Mouse (Mus musculus): ENCODE data around the gene Rnf44. TPM values are rescaled to one million over a fixed set of nuclear protein-coding genes. Genes with fewer than 3 reads are reported as not detected.
A peak's percentile ranks its signal among the peaks of the same experiment; 100 is the strongest.

The Rnf44 gene
- 71.5 and 82.3 TPM in 2 replicates for polyA plus RNA-seq (2014; fragmentation: Nextera tagmentation; extraction: Ambion mirVana)

DNA sequence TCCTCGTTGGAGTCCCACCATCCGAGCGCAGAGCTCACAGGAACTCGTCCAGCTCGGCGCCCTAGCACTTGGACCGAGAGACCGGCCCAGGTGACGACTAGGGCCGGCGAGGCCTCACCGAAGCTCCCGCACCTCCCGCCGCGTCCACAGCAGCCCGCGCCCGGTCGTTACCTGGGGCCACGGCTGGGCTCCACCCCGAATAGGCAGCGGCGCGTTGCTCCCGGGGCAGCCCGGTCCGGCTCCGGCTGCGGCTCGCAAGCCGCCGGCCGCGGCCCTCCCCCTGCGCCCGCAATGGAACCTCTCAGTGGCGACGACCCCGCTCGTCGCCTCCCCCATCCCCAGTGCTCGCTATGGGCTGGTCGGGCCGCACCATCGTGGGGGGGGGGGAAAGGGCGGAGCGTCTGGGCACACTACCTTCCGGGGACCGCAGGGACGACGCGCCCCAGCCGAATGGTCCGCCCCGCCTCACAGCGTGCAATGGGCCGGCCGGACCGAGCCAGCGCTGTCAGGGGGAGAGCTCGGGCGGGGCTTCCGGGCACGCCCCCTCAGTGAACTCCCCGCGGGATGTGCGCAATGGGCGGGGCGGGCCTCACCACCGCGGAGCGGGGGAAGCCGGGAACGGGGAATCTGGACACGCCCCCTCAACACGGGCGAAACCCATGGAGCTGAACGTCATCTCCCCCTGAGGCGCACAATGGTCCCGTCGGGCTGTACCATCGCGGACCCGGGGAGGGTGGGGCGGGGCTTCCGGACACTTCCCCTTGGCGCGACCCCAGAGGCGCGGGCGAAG, at the start of gene Rnf44:
Gene Rnf44 (minus strand): TSS at position 350 of the 790 bp plus-strand sequence.
- H3K4me3 ChIP-seq (ENCODE audit: low read depth, low read length): peak within 1 kb of the TSS; percentile 79
- H3K9ac ChIP-seq (ENCODE audit: low read depth, low read length): peak within 1 kb of the TSS; percentile 88
- H3K4me1 ChIP-seq (replicated peaks; ENCODE audit: control insufficient read depth, insufficient read depth, low read length): peaks cover 21% of the 10 kb centered on the region
- H3K27me3 ChIP-seq (replicated peaks; ENCODE audit: control insufficient read depth, insufficient read depth, low read length): no peaks in the 10 kb centered on the region
- H3K4me2 ChIP-seq: peak within 1 kb of the TSS; percentile 97
- WGBS: under 1% methylated on average over 88 of the region's 92 CpGs
- ATAC-seq (replicated peaks; ENCODE audit: low FRiP score): peak; percentile 97
- H3K27ac ChIP-seq (ENCODE audit: low read depth, low read length): peak within 1 kb of the TSS; percentile 93
- no peaks in the 10 kb centered on the region for H3K36me3 ChIP-seq (ENCODE audit: control insufficient read depth, insufficient read depth, low read length)
- DNase-seq (ENCODE audit: low spot score): peak; percentile 99
- no peaks in the 10 kb centered on the region for H3K9me3 ChIP-seq (ENCODE audit: control insufficient read depth, low read length)

DNA sequence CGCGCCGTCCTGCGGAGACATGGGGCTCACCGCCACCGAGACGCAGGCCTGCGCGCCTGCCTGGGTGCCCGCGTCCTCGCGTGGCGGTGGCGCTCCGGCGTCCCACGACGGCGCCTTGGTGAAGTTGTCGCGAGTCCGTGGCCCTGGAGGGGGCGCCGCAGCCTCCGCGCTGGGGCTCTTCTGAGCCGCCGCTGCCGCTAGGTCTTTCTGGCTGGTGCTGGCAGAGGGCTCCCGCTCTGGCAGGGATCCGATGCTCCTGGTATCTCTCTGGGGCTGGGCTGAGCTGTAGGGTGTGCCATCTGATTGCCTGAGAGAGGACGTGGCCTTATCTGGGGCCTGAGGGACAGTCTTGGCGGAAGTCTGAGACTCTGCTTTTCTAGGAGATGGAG, 44.5 kb upstream of the Rnf44 start:
- DNase-seq (ENCODE audit: low spot score): no peak
- Histone ChIP-seq H3K4me1 (replicated peaks; ENCODE audit: control insufficient read depth, insufficient read depth, low read length) (no peaks in the 10 kb centered on the region), H3K4me2 (peak overlapping the region; percentile 61), H3K4me3 (ENCODE audit: low read depth, low read length) (peak overlapping the region; percentile 38), H3K27me3 (replicated peaks; ENCODE audit: control insufficient read depth, insufficient read depth, low read length) (peaks cover 55% of the 10 kb centered on the region), H3K36me3 (ENCODE audit: control insufficient read depth, insufficient read depth, low read length) (no peaks in the 10 kb centered on the region), H3K27ac (ENCODE audit: low read depth, low read length) (no peak overlapping the region), H3K9ac (ENCODE audit: low read depth, low read length) (no peak overlapping the region), H3K9me3 (ENCODE audit: control insufficient read depth, low read length) (no peaks in the 10 kb centered on the region)
- WGBS: 4% methylated on average over 34 of the region's 34 CpGs
- no peak for ATAC-seq (replicated peaks; ENCODE audit: low FRiP score)

DNA sequence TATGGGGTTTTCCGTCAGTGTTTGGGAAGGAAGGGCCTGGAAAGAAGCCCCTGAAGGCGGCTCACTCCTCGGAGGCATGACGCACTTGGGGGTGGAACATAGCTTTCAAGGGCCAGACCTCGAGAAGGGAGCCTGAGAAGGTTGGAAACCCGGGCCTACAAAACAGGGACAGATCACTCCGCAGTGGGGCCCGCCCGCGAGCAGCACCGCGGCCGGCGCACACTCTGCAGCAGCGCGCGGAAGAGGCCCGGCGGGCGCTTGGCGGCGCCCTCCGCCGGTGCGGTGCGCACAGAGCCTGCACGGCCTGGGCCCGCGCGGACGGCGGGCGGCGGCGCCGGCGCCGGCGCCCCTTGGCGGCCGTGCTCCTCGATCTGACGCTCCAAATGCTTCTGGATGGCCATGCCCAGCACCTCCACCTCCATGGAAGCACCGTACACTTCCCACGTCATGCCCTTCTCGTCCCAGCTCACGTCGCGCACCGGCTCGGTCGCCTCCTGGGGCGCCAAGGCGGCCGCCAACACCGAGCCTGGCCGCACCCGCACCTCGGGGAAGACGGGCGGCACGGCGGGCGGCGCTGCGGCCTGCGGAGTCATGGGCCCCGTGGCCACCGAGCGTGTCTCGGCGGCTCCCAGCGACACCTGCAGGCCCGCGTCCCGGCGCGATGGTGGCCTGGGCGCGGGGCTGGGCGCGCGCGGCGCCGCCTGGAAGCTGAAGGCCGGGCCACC, 43.9 kb upstream of the Rnf44 start:
- Histone ChIP-seq H3K4me3 (ENCODE audit: low read depth, low read length) (peak overlapping the region; percentile 38), H3K9me3 (ENCODE audit: control insufficient read depth, low read length) (no peaks in the 10 kb centered on the region), H3K4me2 (peak overlapping the region; percentile 61), H3K27me3 (replicated peaks; ENCODE audit: control insufficient read depth, insufficient read depth, low read length) (peaks cover 55% of the 10 kb centered on the region), H3K27ac (ENCODE audit: low read depth, low read length) (no peak overlapping the region), H3K4me1 (replicated peaks; ENCODE audit: control insufficient read depth, insufficient read depth, low read length) (no peaks in the 10 kb centered on the region), H3K36me3 (ENCODE audit: control insufficient read depth, insufficient read depth, low read length) (no peaks in the 10 kb centered on the region), H3K9ac (ENCODE audit: low read depth, low read length) (no peak overlapping the region)
- DNase-seq (ENCODE audit: low spot score) (peak; percentile 39), ATAC-seq (replicated peaks; ENCODE audit: low FRiP score) (no peak)
- 3% methylated on average over 66 of the region's 87 CpGs for WGBS

DNA sequence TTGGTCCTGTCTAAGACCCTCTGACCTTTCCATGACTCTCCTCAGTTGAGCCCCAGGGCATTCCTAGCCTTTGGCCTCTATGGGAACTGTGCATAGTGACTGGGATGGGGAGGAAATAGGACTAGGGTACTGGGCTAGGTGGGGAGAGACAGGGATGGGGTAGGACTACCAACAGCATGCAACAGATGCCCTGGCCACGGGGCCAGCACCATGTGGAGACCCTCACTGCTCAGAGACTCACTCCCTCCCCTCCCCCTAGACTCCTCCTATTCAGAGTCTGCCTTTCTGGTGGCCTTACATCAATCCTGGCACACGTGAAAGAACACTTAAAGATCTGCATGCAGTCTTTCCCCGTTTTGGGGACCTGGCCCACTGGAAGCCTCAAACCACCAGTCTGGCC, 43.2 kb upstream of the Rnf44 start:
- Histone ChIP-seq H3K4me1 (replicated peaks; ENCODE audit: control insufficient read depth, insufficient read depth, low read length) (no peaks in the 10 kb centered on the region), H3K4me2 (peak overlapping the region; percentile 61), H3K27ac (ENCODE audit: low read depth, low read length) (no peak overlapping the region), H3K9ac (ENCODE audit: low read depth, low read length) (no peak overlapping the region), H3K36me3 (ENCODE audit: control insufficient read depth, insufficient read depth, low read length) (no peaks in the 10 kb centered on the region), H3K4me3 (ENCODE audit: low read depth, low read length) (no peak overlapping the region), H3K27me3 (replicated peaks; ENCODE audit: control insufficient read depth, insufficient read depth, low read length) (peaks cover 55% of the 10 kb centered on the region), H3K9me3 (ENCODE audit: control insufficient read depth, low read length) (no peaks in the 10 kb centered on the region)
- WGBS: 30% methylated on average over 3 of the region's 3 CpGs
- ATAC-seq (replicated peaks; ENCODE audit: low FRiP score): no peak
- DNase-seq (ENCODE audit: low spot score): no peak

DNA sequence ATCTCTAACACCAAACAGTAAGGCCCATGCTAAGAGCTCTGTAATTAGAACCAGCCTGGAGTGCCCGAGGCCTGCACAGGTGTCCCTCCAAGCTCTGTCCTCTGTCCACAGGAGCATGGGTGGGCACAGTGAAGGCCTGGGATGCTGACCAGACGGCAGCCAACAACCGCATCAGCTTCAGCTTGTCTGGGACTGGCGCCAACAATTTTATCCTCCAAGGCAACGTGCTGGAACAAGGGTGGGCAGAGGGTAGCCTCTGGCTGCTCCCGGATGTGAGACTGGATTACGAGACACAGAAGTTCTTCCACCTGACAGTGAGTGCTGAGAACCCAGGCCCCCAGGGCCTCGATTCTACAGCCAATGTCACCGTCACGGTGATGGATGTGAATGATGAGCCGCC, 32.4 kb upstream of the Rnf44 start:
- DNase-seq (ENCODE audit: low spot score): no peak
- Histone ChIP-seq H3K27me3 (replicated peaks; ENCODE audit: control insufficient read depth, insufficient read depth, low read length) (no peaks in the 10 kb centered on the region), H3K9me3 (ENCODE audit: control insufficient read depth, low read length) (no peaks in the 10 kb centered on the region), H3K9ac (ENCODE audit: low read depth, low read length) (no peak overlapping the region), H3K4me2 (no peak overlapping the region), H3K4me3 (ENCODE audit: low read depth, low read length) (no peak overlapping the region), H3K4me1 (replicated peaks; ENCODE audit: control insufficient read depth, insufficient read depth, low read length) (no peaks in the 10 kb centered on the region), H3K27ac (ENCODE audit: low read depth, low read length) (no peak overlapping the region), H3K36me3 (ENCODE audit: control insufficient read depth, insufficient read depth, low read length) (0 out of 2 replicates have a peak, but pooled peaks cover 3% of the 10 kb centered on the region)
- ATAC-seq (replicated peaks; ENCODE audit: low FRiP score): no peak
- 73% methylated on average over 11 of the region's 11 CpGs for WGBS

DNA sequence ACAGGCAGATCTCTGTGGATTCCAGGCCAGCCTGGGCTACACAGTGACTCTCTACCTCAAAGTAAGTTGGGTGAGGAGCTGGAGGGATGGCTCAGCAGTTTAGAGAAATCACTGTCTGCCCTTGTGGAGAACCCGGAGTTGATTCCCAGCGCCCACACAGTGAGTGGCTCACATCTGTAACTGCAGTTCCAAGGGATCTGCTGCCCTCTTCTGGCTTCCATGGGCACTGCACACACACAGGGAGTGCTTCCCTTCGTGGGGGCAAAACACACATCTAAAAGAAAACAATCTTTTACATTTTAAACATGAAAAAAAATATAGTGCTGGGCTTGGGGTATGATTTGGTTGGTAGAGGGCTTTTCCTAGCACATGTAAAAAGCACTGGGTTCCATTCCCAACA, 29.4 kb upstream of the Rnf44 start:
- Histone ChIP-seq H3K4me2 (no peak overlapping the region), H3K4me3 (ENCODE audit: low read depth, low read length) (no peak overlapping the region), H3K4me1 (replicated peaks; ENCODE audit: control insufficient read depth, insufficient read depth, low read length) (no peaks in the 10 kb centered on the region), H3K9ac (ENCODE audit: low read depth, low read length) (no peak overlapping the region), H3K27me3 (replicated peaks; ENCODE audit: control insufficient read depth, insufficient read depth, low read length) (no peaks in the 10 kb centered on the region), H3K9me3 (ENCODE audit: control insufficient read depth, low read length) (no peaks in the 10 kb centered on the region), H3K27ac (ENCODE audit: low read depth, low read length) (no peak overlapping the region), H3K36me3 (ENCODE audit: control insufficient read depth, insufficient read depth, low read length) (0 out of 2 replicates have a peak, but pooled peaks cover 3% of the 10 kb centered on the region)
- 83% methylated on average over 3 of the region's 3 CpGs for WGBS
- ATAC-seq (replicated peaks; ENCODE audit: low FRiP score): no peak
- no peak for DNase-seq (ENCODE audit: low spot score)

DNA sequence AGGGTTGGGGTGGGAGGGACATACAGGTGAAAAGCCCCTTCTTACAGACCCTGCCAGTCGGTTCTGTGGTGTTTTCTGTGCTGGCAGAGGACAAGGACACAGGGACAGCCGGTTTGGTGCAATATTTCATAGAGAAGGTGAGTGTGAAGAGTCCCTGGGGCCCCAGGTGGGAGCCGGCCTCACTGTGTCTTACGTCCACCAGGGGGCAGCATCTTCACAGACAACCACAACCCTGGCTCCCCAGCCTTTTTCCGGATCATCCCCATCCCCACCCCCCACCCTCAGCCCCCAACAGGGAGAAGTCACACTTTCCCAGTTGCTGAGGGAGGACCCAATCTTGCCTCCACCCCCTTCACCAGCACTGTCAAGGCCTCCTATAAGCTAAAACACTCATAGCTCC, 23.2 kb upstream of the Rnf44 start:
- 5% methylated on average over 5 of the region's 5 CpGs for WGBS
- H3K36me3 ChIP-seq (ENCODE audit: control insufficient read depth, insufficient read depth, low read length): no peaks in the 10 kb centered on the region
- H3K4me3 ChIP-seq (ENCODE audit: low read depth, low read length): no peak overlapping the region
- no peak overlapping the region for H3K4me2 ChIP-seq
- DNase-seq (ENCODE audit: low spot score) (no peak), ATAC-seq (replicated peaks; ENCODE audit: low FRiP score) (no peak)
- no peaks in the 10 kb centered on the region for H3K9me3 ChIP-seq (ENCODE audit: control insufficient read depth, low read length)
- no peak overlapping the region for H3K27ac ChIP-seq (ENCODE audit: low read depth, low read length)
- H3K9ac ChIP-seq (ENCODE audit: low read depth, low read length): no peak overlapping the region
- no peaks in the 10 kb centered on the region; the same call in 1 of the 2 replicates for H3K27me3 ChIP-seq (replicated peaks; ENCODE audit: control insufficient read depth, insufficient read depth, low read length)
- H3K4me1 ChIP-seq (replicated peaks; ENCODE audit: control insufficient read depth, insufficient read depth, low read length): no peaks in the 10 kb centered on the region

DNA sequence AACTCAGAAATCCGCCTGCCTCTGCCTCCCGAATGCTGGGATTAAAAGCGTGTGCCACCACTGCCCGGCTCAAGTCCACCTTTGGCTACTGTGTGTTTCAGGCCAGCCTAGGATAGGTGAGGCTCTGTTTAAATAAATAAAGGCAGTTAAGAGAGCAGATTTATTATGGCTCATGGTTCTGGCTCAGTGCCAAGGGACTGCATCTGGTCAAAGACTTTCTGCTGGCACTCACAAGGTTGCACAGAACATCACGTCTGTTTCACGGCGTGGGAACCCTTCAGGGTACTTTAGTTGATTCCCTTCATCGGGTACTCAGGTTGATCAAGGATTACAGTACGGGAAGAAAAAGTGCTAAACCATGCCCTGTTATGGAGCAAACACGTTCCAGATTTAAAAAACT, 21.3 kb upstream of the Rnf44 start:
- no peak overlapping the region for H3K27ac ChIP-seq (ENCODE audit: low read depth, low read length)
- H3K9ac ChIP-seq (ENCODE audit: low read depth, low read length): no peak overlapping the region
- WGBS: 83% methylated on average over 10 of the region's 10 CpGs
- no peaks in the 10 kb centered on the region for H3K4me1 ChIP-seq (replicated peaks; ENCODE audit: control insufficient read depth, insufficient read depth, low read length)
- H3K9me3 ChIP-seq (ENCODE audit: control insufficient read depth, low read length): no peaks in the 10 kb centered on the region
- DNase-seq (ENCODE audit: low spot score) (no peak), ATAC-seq (replicated peaks; ENCODE audit: low FRiP score) (no peak)
- H3K27me3 ChIP-seq (replicated peaks; ENCODE audit: control insufficient read depth, insufficient read depth, low read length): no peaks in the 10 kb centered on the region; the same call in 1 of the 2 replicates
- no peaks in the 10 kb centered on the region for H3K36me3 ChIP-seq (ENCODE audit: control insufficient read depth, insufficient read depth, low read length)
- no peak overlapping the region for H3K4me2 ChIP-seq
- H3K4me3 ChIP-seq (ENCODE audit: low read depth, low read length): no peak overlapping the region
